In genomic region chr6:127496841-127497656, GRCm38 (mm10) we compare ENCODE assay signal across 12 mouse cellular contexts. TPM values are rescaled to one million over a fixed set of nuclear protein-coding genes. Genes with fewer than 3 reads are reported as not detected.
A peak's percentile ranks its signal among the peaks of the same experiment; 100 is the strongest.
DNase-seq lines count a peak whose midpoint lies in the region; ATAC-seq and TF ChIP-seq lines count a peak whose summit lies in the region.
"Had no signal": no experiment of that assay in that cellular context is flagged by ENCODE, and none has a peak within 500 bp of the region (broad histone marks: within the 10 kb centered on the region; RNA-seq: fewer than 3 reads in every experiment).

No protein-coding gene starts in this region.

- H3K27ac ChIP-seq in hindbrain, embryonic 14.5 days = no peak overlapping the region
- H3K27ac ChIP-seq in hindbrain, embryonic 11.5 days (ENCODE audit: low read depth, low read length) = no peak overlapping the region
- peak overlapping the region; percentile 8; the same call in 1 of the 2 replicates for H3K27ac ChIP-seq in hindbrain, postnatal 0 days
- H3K27ac ChIP-seq: liver, embryonic 13.5 days had no signal

- H3K9me3 ChIP-seq in hindbrain, embryonic 14.5 days (ENCODE audit: control insufficient read depth, low read length) = no peaks in the 10 kb centered on the region
- no peaks in the 10 kb centered on the region for H3K9me3 ChIP-seq in hindbrain, embryonic 11.5 days (ENCODE audit: control insufficient read depth, low read length)
- no peaks in the 10 kb centered on the region for H3K9me3 ChIP-seq in hindbrain, postnatal 0 days (ENCODE audit: low read length)
- H3K9me3 ChIP-seq: liver, embryonic 13.5 days had no signal

- DNase-seq in hindbrain, embryonic 14.5 days (ENCODE audit: low spot score) = peak; percentile 38
- DNase-seq in hindbrain, embryonic 11.5 days (ENCODE audit: low spot score) = no peak
- peak; percentile 33 for DNase-seq in testis, postnatal 10 days (ENCODE audit: low spot score)
- no peak for DNase-seq in testis, postnatal 14 days (ENCODE audit: low spot score)
- DNase-seq in hindbrain, postnatal 0 days (ENCODE audit: low spot score) = peak; percentile 61
- DNase-seq in thymus, postnatal 4 days = no peak
- no peak for DNase-seq in urinary bladder, adult 18-20 months (ENCODE audit: low spot score in 2 of 2)
- DNase-seq: adrenal gland, adult 2 months; gastrocnemius, postnatal 14 days; liver, embryonic 13.5 days had no signal

- no peak overlapping the region for H3K4me3 ChIP-seq in hindbrain, embryonic 14.5 days (replicated peaks; ENCODE audit: low read length)
- H3K4me3 ChIP-seq in hindbrain, embryonic 11.5 days (ENCODE audit: low read depth, low read length) = no peak overlapping the region
- H3K4me3 ChIP-seq in hindbrain, postnatal 0 days (ENCODE audit: low read length) = no peak overlapping the region
- H3K4me3 ChIP-seq: liver, embryonic 13.5 days; myocyte had no signal

- 0 out of 2 replicates have a peak, but pooled peaks cover 10% of the 10 kb centered on the region for H3K4me1 ChIP-seq in hindbrain, embryonic 14.5 days (replicated peaks; ENCODE audit: control insufficient read depth, insufficient read depth, low read length)
- H3K4me1 ChIP-seq in hindbrain, embryonic 11.5 days (replicated peaks; ENCODE audit: control insufficient read depth, insufficient read depth, low read length) = no peaks in the 10 kb centered on the region
- no peaks in the 10 kb centered on the region; the same call in 1 of the 2 replicates for H3K4me1 ChIP-seq in hindbrain, postnatal 0 days (ENCODE audit: insufficient read depth, low read length)
- H3K4me1 ChIP-seq: liver, embryonic 13.5 days had no signal

- 72% methylated on average over 18 of the region's 18 CpGs for WGBS in hindbrain, embryonic 14.5 days
- WGBS in hindbrain, embryonic 11.5 days = 83% methylated on average over 18 of the region's 18 CpGs
- WGBS in hindbrain, postnatal 0 days = 57% methylated on average over 18 of the region's 18 CpGs

- no peak for TF ChIP-seq CTCF in hindbrain, postnatal 0 days (IDR thresholded peaks at IDR 0.05; ENCODE audit: low read depth)

- H3K27me3 ChIP-seq in hindbrain, embryonic 14.5 days (ENCODE audit: control insufficient read depth, insufficient read depth, low read length) = no peaks in the 10 kb centered on the region
- no peaks in the 10 kb centered on the region for H3K27me3 ChIP-seq in hindbrain, embryonic 11.5 days (ENCODE audit: control insufficient read depth, insufficient read depth, low read length)
- H3K27me3 ChIP-seq in hindbrain, postnatal 0 days (ENCODE audit: insufficient read depth, low read length) = no peaks in the 10 kb centered on the region
- H3K27me3 ChIP-seq: liver, embryonic 13.5 days had no signal

- no peak overlapping the region for H3K4me2 ChIP-seq in hindbrain, embryonic 14.5 days (replicated peaks)
- no peak overlapping the region for H3K4me2 ChIP-seq in hindbrain, embryonic 11.5 days (replicated peaks; ENCODE audit: low read depth, low read length)
- H3K4me2 ChIP-seq in hindbrain, postnatal 0 days (ENCODE audit: low read depth, low read length) = no peak overlapping the region
- H3K4me2 ChIP-seq: liver, embryonic 13.5 days had no signal

- H3K9ac ChIP-seq in hindbrain, embryonic 14.5 days = no peak overlapping the region
- H3K9ac ChIP-seq in hindbrain, embryonic 11.5 days (ENCODE audit: low read depth, low read length) = no peak overlapping the region
- 0 out of 2 replicates have a peak overlapping the region, but pooled peaks have one; percentile 5 for H3K9ac ChIP-seq in hindbrain, postnatal 0 days (replicated peaks; ENCODE audit: low read length)
- H3K9ac ChIP-seq: liver, embryonic 13.5 days had no signal

- H3K36me3 ChIP-seq in hindbrain, embryonic 14.5 days (replicated peaks; ENCODE audit: control insufficient read depth, insufficient read depth) = peaks cover 13% of the 10 kb centered on the region
- H3K36me3 ChIP-seq in hindbrain, embryonic 11.5 days (ENCODE audit: control insufficient read depth, insufficient read depth, low read length) = no peaks in the 10 kb centered on the region
- peaks cover 5% of the 10 kb centered on the region; the same call in 1 of the 2 replicates for H3K36me3 ChIP-seq in hindbrain, postnatal 0 days (ENCODE audit: insufficient read depth, low read length)
- H3K36me3 ChIP-seq: liver, embryonic 13.5 days had no signal

- ATAC-seq in hindbrain, embryonic 14.5 days (ENCODE audit: low FRiP score) = peak; percentile 60; the same call in 1 of the 2 replicates
- no peak for ATAC-seq in hindbrain, embryonic 11.5 days (ENCODE audit: low FRiP score)
- peak; percentile 50; the same call in 1 of the 2 replicates for ATAC-seq in hindbrain, postnatal 0 days
- ATAC-seq in CD4-positive, CD25-positive, alpha-beta regulatory T cell, adult 4 months = no peak

RNA-seq across cellular contexts. Expression of gene Parp11, which starts 50.4 kb away (rescaled TPM):
- polyA plus RNA-seq in hindbrain, embryonic 14.5 days (2014; fragmentation: Nextera tagmentation; extraction: Ambion mirVana) = 85.8 and 95.7 TPM in 2 replicates
- 59.7 and 61.1 TPM in 2 replicates for polyA plus RNA-seq in hindbrain, embryonic 11.5 days (2014; fragmentation: Nextera tagmentation; extraction: Ambion mirVana)
- total RNA-seq in hindbrain, postnatal 0 days (2014; rRNA removed) = 38.9 and 39.6 TPM in 2 replicates
- 43.0 and 43.9 TPM in 2 replicates for polyA plus RNA-seq in hindbrain, postnatal 0 days (2015; fragmentation: Nextera tagmentation; extraction: Ambion mirVana)
- polyA plus RNA-seq in CD4-positive, CD25-positive, alpha-beta regulatory T cell, adult 4 months (2017; shearing (Covaris generic)) = 10 to 100 TPM; 68.1 to 69.0 TPM

Comparison
In these comparisons a context has a peak if more than half of its experiments do, and no peak if none do; other contexts are left out.
1. ATAC-seq: peak in hindbrain, embryonic 14.5 days (single experiment) and hindbrain, postnatal 0 days (single experiment); none in hindbrain, embryonic 11.5 days (single experiment) and CD4-positive, CD25-positive, alpha-beta regulatory T cell, adult 4 months (single experiment).
2. DNase-seq: peak in hindbrain, embryonic 14.5 days (single experiment), testis, postnatal 10 days (single experiment) and hindbrain, postnatal 0 days (single experiment); none in hindbrain, embryonic 11.5 days (single experiment), testis, postnatal 14 days (single experiment), thymus, postnatal 4 days (single experiment) and urinary bladder, adult 18-20 months (0 of 2).